Mouse (Mus musculus) intestine, embryonic 16.5 days (tissue): ENCODE data around the gene Lrig3. TPM values are rescaled to one million over a fixed set of nuclear protein-coding genes. Genes with fewer than 3 reads are reported as not detected.

Experiments used
- ATAC-seq: fragments of 200-750 bp; cut with Nextera tagmentation; 2 replicates; pipeline ENCODE4 v1.8.0; 2017; ENCODE audit warnings: moderate TSS enrichment, moderate library complexity
- H3K27ac ChIP-seq: fragments of 300-500 bp; sonication (generic); 2 replicates; pipeline ENCODE4 v1.5.1; 2014; ENCODE audit warnings: mild to moderate bottlenecking, low read length
- H3K27me3 ChIP-seq: fragments of 300-500 bp; sonication (generic); replicated peaks from 2 replicates; pipeline ENCODE4 v1.6.1; 2014; ENCODE audit warnings: low read length, control low read depth, mixed read lengths; ENCODE audit not compliant: control insufficient read depth, insufficient read depth
- H3K36me3 ChIP-seq: fragments of 300-500 bp; sonication (generic); 2 replicates; pipeline ENCODE4 v1.6.1; 2014; ENCODE audit warnings: low read length, control low read depth; ENCODE audit not compliant: control insufficient read depth, insufficient read depth
- H3K4me1 ChIP-seq: fragments of 300-500 bp; sonication (generic); 2 replicates; pipeline ENCODE4 v1.6.1; 2014; ENCODE audit warnings: low read length, control low read depth, mixed read lengths; ENCODE audit not compliant: control insufficient read depth, insufficient read depth
- H3K4me2 ChIP-seq: fragments of 300-500 bp; sonication (generic); 2 replicates; pipeline ENCODE4 v1.6.1; 2014; ENCODE audit warnings: low read depth, low read length, control low read depth
- H3K4me3 ChIP-seq: fragments of 300-500 bp; sonication (generic); 2 replicates; pipeline ENCODE4 v1.5.1; 2014; ENCODE audit warnings: mild to moderate bottlenecking, low read length
- H3K9ac ChIP-seq: fragments of 300-500 bp; sonication (generic); 2 replicates; pipeline ENCODE4 v1.6.1; 2014; ENCODE audit warnings: low read depth, low read length
- H3K9me3 ChIP-seq: fragments of 300-500 bp; sonication (generic); 2 replicates; pipeline ENCODE4 v1.6.1; 2016; ENCODE audit warnings: low read length, control low read depth; ENCODE audit not compliant: control insufficient read depth
- WGBS: fragments of 180-500 bp; shearing (Covaris S2); extraction: QIAGEN DNeasy Blood & Tissue Kit; methylation state at CpG from one replicate; pipeline ENCODE4 v1.1.7; 2014; 5-methylcytosine and 5-hydroxymethylcytosine counted together
- polyA plus RNA-seq: library from polyadenylated mRNA; unstranded; fragments of >200 nt; fragmentation: Nextera tagmentation; extraction: Ambion mirVana; gene quantifications from 2 replicates; pipeline ENCODE4 v1.2.1, GENCODE M21; 2015

Gene Lrig3
- polyA plus RNA-seq, 1 experiment from 2014 or later, result 9.2 TPM

GRCm38 (mm10) chr10:125994855-125995254 is 28.9 kb downstream of the Lrig3 start:
- H3K27ac ChIP-seq, result no peak overlapping the region
- peak; percentile 88 for ATAC-seq
- H3K9me3 ChIP-seq, result no peaks in the 10 kb centered on the region
- H3K4me3 ChIP-seq, result no peak overlapping the region
- no peaks in the 10 kb centered on the region for H3K27me3 ChIP-seq
- 79% methylated on average over 1 of the region's 1 CpGs for WGBS
- no peaks in the 10 kb centered on the region for H3K4me1 ChIP-seq
- no peak overlapping the region for H3K4me2 ChIP-seq
- H3K36me3 ChIP-seq, result peaks cover 21% of the 10 kb centered on the region; the same call in 1 of the 2 replicates
- no peak overlapping the region for H3K9ac ChIP-seq

GRCm38 (mm10) chr10:125995701-125996100 is 29.7 kb downstream of the Lrig3 start:
- Histone ChIP-seq H3K4me1 (no peaks in the 10 kb centered on the region), H3K36me3 (peaks cover 21% of the 10 kb centered on the region; the same call in 1 of the 2 replicates), H3K27me3 (no peaks in the 10 kb centered on the region), H3K27ac (no peak overlapping the region), H3K4me3 (no peak overlapping the region), H3K4me2 (no peak overlapping the region), H3K9me3 (no peaks in the 10 kb centered on the region), H3K9ac (no peak overlapping the region)
- ATAC-seq, result no peak
- 86% methylated on average over 6 of the region's 6 CpGs for WGBS

GRCm38 (mm10) chr10:125996989-125997388 is 31.0 kb downstream of the Lrig3 start:
- no peaks in the 10 kb centered on the region for H3K27me3 ChIP-seq
- H3K4me3 ChIP-seq, result no peak overlapping the region
- H3K9ac ChIP-seq, result no peak overlapping the region
- no peaks in the 10 kb centered on the region; the same call in 1 of the 2 replicates for H3K4me1 ChIP-seq
- no peak for ATAC-seq
- H3K9me3 ChIP-seq, result no peaks in the 10 kb centered on the region
- peaks cover 21% of the 10 kb centered on the region; the same call in 1 of the 2 replicates for H3K36me3 ChIP-seq
- 76% methylated on average over 9 of the region's 9 CpGs for WGBS
- no peak overlapping the region for H3K4me2 ChIP-seq
- no peak overlapping the region for H3K27ac ChIP-seq

DNA sequence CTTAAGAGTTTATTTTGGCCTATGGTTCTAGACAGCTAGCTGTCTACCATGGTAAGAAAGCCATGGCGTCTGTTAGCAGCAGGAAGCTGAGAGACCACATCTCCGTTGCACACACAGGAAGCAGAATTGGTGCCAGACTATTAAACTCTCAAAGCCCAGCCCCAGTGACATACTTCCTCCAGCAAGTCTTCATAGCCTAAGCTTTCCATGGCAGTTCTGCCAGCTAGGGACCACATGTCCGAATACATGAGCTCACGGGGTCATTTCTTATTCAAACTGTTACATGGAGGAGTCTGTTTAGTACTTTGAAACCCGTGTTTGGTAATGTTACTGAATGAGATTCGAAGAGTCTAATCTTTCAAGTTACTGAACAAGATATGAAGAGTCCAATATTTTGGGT is 33.6 kb downstream of the Lrig3 start:
- H3K36me3 ChIP-seq, result peaks cover 26% of the 10 kb centered on the region; the same call in 1 of the 2 replicates
- no peak for ATAC-seq

DNA sequence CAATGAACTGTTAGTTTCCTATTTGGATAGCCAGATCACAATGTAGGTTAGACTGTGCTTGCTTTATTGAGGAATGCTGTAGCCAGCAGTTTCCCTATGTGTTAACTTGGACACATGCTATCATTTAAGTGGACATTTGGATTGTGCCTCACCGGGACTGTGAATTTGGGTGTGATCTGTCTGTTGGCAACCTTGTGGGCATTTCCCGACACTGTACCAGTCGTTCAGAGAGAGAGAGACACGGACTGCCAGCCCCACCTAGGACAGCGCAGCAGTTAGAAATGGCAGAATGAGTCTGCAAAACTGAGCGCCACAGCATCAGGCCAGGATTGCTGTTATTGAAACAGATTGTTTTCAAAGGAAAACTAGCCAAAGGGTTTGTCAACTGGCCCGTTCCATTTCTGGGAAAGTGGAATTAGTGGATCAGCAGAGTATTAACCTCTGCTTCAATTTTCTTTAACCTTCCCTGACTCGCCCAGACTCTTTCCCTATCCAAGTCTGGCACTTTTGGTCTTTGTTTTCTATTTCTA is 35.0 kb downstream of the Lrig3 start:
- 83% methylated on average over 8 of the region's 8 CpGs for WGBS
- ATAC-seq, result no peak
- no peaks in the 10 kb centered on the region for H3K9me3 ChIP-seq
- H3K4me2 ChIP-seq, result no peak overlapping the region
- no peak overlapping the region for H3K27ac ChIP-seq
- no peak overlapping the region for H3K9ac ChIP-seq
- H3K27me3 ChIP-seq, result no peaks in the 10 kb centered on the region
- no peak overlapping the region for H3K4me3 ChIP-seq
- peaks cover 11% of the 10 kb centered on the region for H3K4me1 ChIP-seq
- H3K36me3 ChIP-seq, result peaks cover 23% of the 10 kb centered on the region; the same call in 1 of the 2 replicates

More for the DNA sequence above, 33.6 kb downstream of the Lrig3 start:
- Histone ChIP-seq H3K4me3 (no peak overlapping the region), H3K4me1 (peaks cover 11% of the 10 kb centered on the region), H3K4me2 (no peak overlapping the region), H3K9ac (no peak overlapping the region), H3K27me3 (no peaks in the 10 kb centered on the region), H3K9me3 (no peaks in the 10 kb centered on the region), H3K27ac (no peak overlapping the region)
- WGBS, result 88% methylated on average over 6 of the region's 6 CpGs

GRCm38 (mm10) chr10:126002081-126002755 is 36.2 kb downstream of the Lrig3 start:
- Histone ChIP-seq H3K4me1 (peaks cover 11% of the 10 kb centered on the region), H3K4me2 (no peak overlapping the region), H3K27me3 (no peaks in the 10 kb centered on the region), H3K27ac (peak overlapping the region; percentile 57; the same call in 1 of the 2 replicates), H3K9me3 (no peaks in the 10 kb centered on the region), H3K36me3 (0 out of 2 replicates have a peak, but pooled peaks cover 23% of the 10 kb centered on the region), H3K9ac (no peak overlapping the region), H3K4me3 (no peak overlapping the region)
- WGBS, result 62% methylated on average over 14 of the region's 14 CpGs
- ATAC-seq, result peak; percentile 68

DNA sequence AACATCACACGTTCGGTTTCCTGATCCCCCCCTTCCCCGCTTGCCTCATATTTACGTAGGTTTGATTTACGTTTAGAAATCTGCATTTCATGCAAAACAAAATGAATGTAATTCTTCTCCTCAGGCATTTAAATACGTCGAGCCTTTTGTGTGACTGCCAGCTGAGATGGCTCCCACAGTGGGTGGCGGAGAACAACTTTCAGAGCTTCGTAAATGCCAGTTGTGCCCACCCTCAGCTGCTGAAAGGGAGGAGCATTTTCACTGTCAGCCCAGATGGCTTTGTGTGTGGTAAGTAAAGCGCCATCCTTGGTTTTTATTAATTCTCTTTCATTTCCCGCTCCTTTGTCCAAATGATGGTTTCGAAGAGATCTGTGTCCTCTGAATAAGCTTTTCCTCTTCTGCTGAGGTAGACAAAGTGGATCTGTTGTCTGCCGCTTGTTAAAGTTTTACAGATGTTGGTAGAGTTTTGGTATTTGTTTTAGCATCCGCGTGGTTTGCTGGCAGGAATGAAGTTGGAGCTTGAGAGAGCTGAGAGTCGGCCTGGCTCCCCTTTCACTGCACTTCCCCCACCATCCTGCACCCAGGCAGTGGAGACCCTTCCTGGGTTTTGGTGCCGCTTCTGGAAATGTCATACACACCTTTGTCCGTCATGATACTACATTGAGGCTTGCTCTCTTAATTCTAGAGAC is 37.0 kb downstream of the Lrig3 start:
- 0 out of 2 replicates have a peak, but pooled peaks cover 26% of the 10 kb centered on the region for H3K36me3 ChIP-seq
- 55% methylated on average over 18 of the region's 18 CpGs for WGBS
- peaks cover 11% of the 10 kb centered on the region for H3K4me1 ChIP-seq
- ATAC-seq, result no peak
- H3K27ac ChIP-seq, result peak overlapping the region; percentile 57
- H3K9me3 ChIP-seq, result no peaks in the 10 kb centered on the region
- no peak overlapping the region for H3K4me3 ChIP-seq
- no peak overlapping the region for H3K4me2 ChIP-seq
- no peak overlapping the region for H3K9ac ChIP-seq
- H3K27me3 ChIP-seq, result no peaks in the 10 kb centered on the region

DNA sequence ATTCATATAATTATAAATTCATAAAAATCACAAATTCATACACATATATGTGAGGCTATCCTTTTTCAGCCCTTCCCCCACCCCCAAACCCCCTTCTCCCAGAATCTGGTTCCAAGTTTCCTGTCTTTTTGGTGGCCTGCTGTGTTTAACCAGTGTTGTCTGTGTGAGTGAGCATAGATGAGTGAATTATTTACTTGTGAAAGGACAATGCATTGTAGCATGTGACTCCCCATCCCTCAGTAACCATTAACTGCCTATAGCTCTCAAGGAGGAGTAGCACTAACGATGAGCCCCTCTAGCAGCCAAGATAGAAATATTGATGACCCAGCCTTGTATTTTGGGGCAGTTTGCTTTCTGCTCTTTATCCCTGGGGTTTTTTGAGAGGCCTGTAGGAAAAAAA is 37.9 kb downstream of the Lrig3 start:
- WGBS, result 44% methylated on average over 1 of the region's 1 CpGs
- no peak overlapping the region for H3K9ac ChIP-seq
- peaks cover 11% of the 10 kb centered on the region for H3K4me1 ChIP-seq
- H3K36me3 ChIP-seq, result peaks cover 29% of the 10 kb centered on the region; the same call in 1 of the 2 replicates
- no peak overlapping the region for H3K27ac ChIP-seq
- H3K27me3 ChIP-seq, result no peaks in the 10 kb centered on the region
- ATAC-seq, result no peak
- H3K9me3 ChIP-seq, result no peaks in the 10 kb centered on the region
- no peak overlapping the region for H3K4me3 ChIP-seq
- no peak overlapping the region for H3K4me2 ChIP-seq

- Histone ChIP-seq H3K27me3 (no peaks in the 10 kb centered on the region), H3K4me2 (no peak overlapping the region), H3K4me3 (no peak overlapping the region), H3K9me3 (no peaks in the 10 kb centered on the region), H3K36me3 (peaks cover 45% of the 10 kb centered on the region), H3K27ac (no peak overlapping the region), H3K9ac (no peak overlapping the region), H3K4me1 (no peaks in the 10 kb centered on the region)
- ATAC-seq, result no peak
- WGBS, result 88% methylated on average over 11 of the region's 11 CpGs
These were observed 47.7 kb downstream of the Lrig3 start for GRCm38 (mm10) chr10:126013667-126014066.
